Mouse (Mus musculus) liver, adult 2 months (tissue): ENCODE data around the gene S100a6.

Experiments used
- CTCF ChIP-seq: fragments of 200-500 bp; IDR thresholded peaks from 2 replicates; pipeline ENCODE4 v1.5.1; 2011; ENCODE audit warnings: low read depth, low read length, control low read depth
- POLR2A ChIP-seq: fragments of 200-500 bp; IDR thresholded peaks from 2 replicates; pipeline ENCODE4 v1.6.1; 2011; ENCODE audit warnings: low read length, control low read depth; ENCODE audit not compliant: insufficient read depth; ENCODE audit errors: extremely low read depth

- no peak for TF ChIP-seq POLR2A
- no peak for TF ChIP-seq CTCF
Measured at GRCm38 (mm10) chr3:90638511-90639275, 26.0 kb downstream of the S100a6 start.
